In the genomic region with DNA sequence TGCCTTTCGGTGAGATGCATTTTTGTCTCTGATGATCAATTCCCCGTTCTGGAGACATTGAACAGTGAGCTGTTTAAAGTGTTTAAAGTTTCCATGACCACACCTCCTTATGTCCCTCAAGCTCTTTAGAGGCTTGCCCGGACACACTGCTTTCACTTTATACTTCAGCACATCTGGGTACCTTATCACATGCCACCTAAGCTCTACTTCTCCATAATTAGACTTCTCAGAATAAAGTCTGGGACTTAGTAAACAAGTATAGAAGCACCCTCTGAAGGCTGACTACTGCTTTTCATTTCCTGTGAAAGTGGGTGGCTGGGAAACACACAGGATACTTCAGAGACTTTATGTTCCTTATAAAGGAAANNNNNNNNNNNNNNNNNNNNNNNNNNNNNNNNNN, we compare ENCODE assay signal across 31 mouse cellular contexts. TPM values are rescaled to one million over a fixed set of nuclear protein-coding genes. Genes with fewer than 3 reads are reported as not detected.
DNase-seq lines count a peak whose midpoint lies in the region; ATAC-seq and TF ChIP-seq lines count a peak whose summit lies in the region.
"Had no signal": no experiment of that assay in that cellular context is flagged by ENCODE, and none has a peak within 500 bp of the region (broad histone marks: within the 10 kb centered on the region; RNA-seq: fewer than 3 reads in every experiment).

No protein-coding gene starts in this region.

- intact Hi-C loops in heart, postnatal 14 days (cut with DNase I): no loop called here

- H3K9me3 ChIP-seq in heart, embryonic 15.5 days (replicated peaks): no peaks in the 10 kb centered on the region
- no peaks in the 10 kb centered on the region for H3K9me3 ChIP-seq in midbrain, embryonic 14.5 days (ENCODE audit: control insufficient read depth, low read length)
- H3K9me3 ChIP-seq: embryonic facial prominence, embryonic 13.5 days; forebrain, embryonic 10.5 days; heart, embryonic 13.5 days; kidney, embryonic 15.5 days; liver, embryonic 13.5 days; megakaryocyte, embryonic 14.5 days; midbrain, embryonic 12.5 days; neural tube, embryonic 13.5 days had no signal

- H3K4me1 ChIP-seq in heart, embryonic 15.5 days (replicated peaks): peaks cover 16% of the 10 kb centered on the region
- no peaks in the 10 kb centered on the region for H3K4me1 ChIP-seq in lung, adult 2 months (ENCODE audit: control insufficient read depth, insufficient read depth, low read length)
- no peaks in the 10 kb centered on the region for H3K4me1 ChIP-seq in midbrain, embryonic 14.5 days (ENCODE audit: control insufficient read depth, insufficient read depth, low read length)
- H3K4me1 ChIP-seq: liver, embryonic 13.5 days; megakaryocyte, embryonic 14.5 days had no signal

- no peak overlapping the region for H3K9ac ChIP-seq in heart, embryonic 15.5 days
- no peak overlapping the region for H3K9ac ChIP-seq in midbrain, embryonic 14.5 days (replicated peaks; ENCODE audit: low read length)
- H3K9ac ChIP-seq: embryonic facial prominence, embryonic 13.5 days; heart, embryonic 13.5 days; hindbrain, embryonic 14.5 days; kidney, embryonic 15.5 days; liver, embryonic 13.5 days; lung, embryonic 14.5 days; midbrain, embryonic 12.5 days; neural tube, embryonic 13.5 days had no signal

- no peak for DNase-seq in heart, postnatal 14 days
- peak; percentile 38 for DNase-seq in lung, postnatal 36 days
- no peak for DNase-seq in lung, adult 2 months
- no peak for DNase-seq in testis, postnatal 10 days (ENCODE audit: low spot score)
- DNase-seq in midbrain, embryonic 14.5 days: no peak
- DNase-seq: adrenal gland, postnatal 25 days; cerebellum, adult 11-12 months; cerebellum, adult 9-11 months; kidney, adult 18-20 months; kidney, postnatal 25 days; left cerebral cortex, postnatal 4 days; liver, embryonic 13.5 days; lung, embryonic 14.5 days; lung, postnatal 4 days; thymus, postnatal 4 days had no signal

- H3K4me3 ChIP-seq in heart, embryonic 15.5 days: no peak overlapping the region
- H3K4me3 ChIP-seq in lung, adult 2 months (replicated peaks; ENCODE audit: extremely low read depth, low read depth, low read length): no peak overlapping the region
- no peak overlapping the region for H3K4me3 ChIP-seq in midbrain, embryonic 14.5 days (replicated peaks; ENCODE audit: low read depth, low read length)
- H3K4me3 ChIP-seq: embryonic facial prominence, embryonic 13.5 days; forebrain, embryonic 10.5 days; heart, embryonic 13.5 days; kidney, embryonic 15.5 days; liver, embryonic 13.5 days; megakaryocyte, embryonic 14.5 days; midbrain, embryonic 12.5 days; neural tube, embryonic 13.5 days had no signal

- peak overlapping the region; percentile 12; the same call in 1 of the 2 replicates for H3K27ac ChIP-seq in heart, embryonic 15.5 days
- H3K27ac ChIP-seq in midbrain, embryonic 14.5 days (replicated peaks; ENCODE audit: low read depth, low read length): no peak overlapping the region
- H3K27ac ChIP-seq: embryonic facial prominence, embryonic 13.5 days; forebrain, embryonic 10.5 days; heart, embryonic 13.5 days; hindbrain, embryonic 14.5 days; kidney, embryonic 15.5 days; liver, embryonic 13.5 days; midbrain, embryonic 12.5 days; neural tube, embryonic 13.5 days had no signal

- no peaks in the 10 kb centered on the region for H3K36me3 ChIP-seq in heart, embryonic 15.5 days
- H3K36me3 ChIP-seq in midbrain, embryonic 14.5 days (ENCODE audit: control insufficient read depth, insufficient read depth, low read length): no peaks in the 10 kb centered on the region
- H3K36me3 ChIP-seq: embryonic facial prominence, embryonic 13.5 days; forebrain, embryonic 10.5 days; heart, embryonic 13.5 days; kidney, embryonic 15.5 days; liver, embryonic 13.5 days; midbrain, embryonic 12.5 days; neural tube, embryonic 13.5 days had no signal

- WGBS in heart, embryonic 15.5 days: 45% methylated on average over 3 of the region's 3 CpGs
- 38% methylated on average over 3 of the region's 3 CpGs for WGBS in lung, adult 2 months
- WGBS in midbrain, embryonic 14.5 days: 89% methylated on average over 3 of the region's 3 CpGs

- TF ChIP-seq CTCF in lung, adult 2 months (IDR thresholded peaks at IDR 0.05; ENCODE audit: insufficient read depth, low read length): no peak

- no peak for ATAC-seq in heart, embryonic 15.5 days (replicated peaks; ENCODE audit: insufficient number of reproducible peaks, insufficient read depth, low FRiP score, low read depth)
- ATAC-seq in CD4-positive, CD25-positive, alpha-beta regulatory T cell, adult 4 months: peak; percentile 63
- ATAC-seq in inflammation-experienced regulatory T-cells, adult 6 months: peak; percentile 70
- ATAC-seq in midbrain, embryonic 14.5 days (ENCODE audit: low FRiP score, low TSS enrichment): no peak
- ATAC-seq: forebrain, embryonic 16.5 days had no signal

- no peak overlapping the region for H3K4me2 ChIP-seq in heart, embryonic 15.5 days
- no peak overlapping the region for H3K4me2 ChIP-seq in midbrain, embryonic 14.5 days (ENCODE audit: low read length)
- H3K4me2 ChIP-seq: embryonic facial prominence, embryonic 13.5 days; heart, embryonic 13.5 days; hindbrain, embryonic 14.5 days; kidney, embryonic 15.5 days; liver, embryonic 13.5 days; lung, embryonic 14.5 days; midbrain, embryonic 12.5 days; neural tube, embryonic 13.5 days had no signal

- H3K27me3 ChIP-seq in heart, embryonic 15.5 days: no peaks in the 10 kb centered on the region
- H3K27me3 ChIP-seq in midbrain, embryonic 14.5 days (ENCODE audit: control insufficient read depth, insufficient read depth, low read length): no peaks in the 10 kb centered on the region
- H3K27me3 ChIP-seq: embryonic facial prominence, embryonic 13.5 days; heart, embryonic 13.5 days; kidney, embryonic 15.5 days; liver, embryonic 13.5 days; midbrain, embryonic 12.5 days; neural tube, embryonic 13.5 days; Patski had no signal

- TF ChIP-seq POLR2A in lung, adult 2 months (IDR thresholded peaks at IDR 0.05; ENCODE audit: borderline replicate concordance, extremely low read depth, low read depth, low read length): no peak

RNA-seq across cellular contexts. Expression of gene Tmem252, which starts 16.8 kb away (rescaled TPM):
- 3.9 and 4.0 TPM in 2 replicates for polyA plus RNA-seq in heart, embryonic 15.5 days (2015; fragmentation: Nextera tagmentation; extraction: Ambion mirVana)
- total RNA-seq in heart, postnatal 14 days (2021): under 1 TPM; 0.27 to 0.43 TPM
- polyA plus RNA-seq in lung, adult 2 months (2012; rRNA removed): 1.0 and 2.0 TPM in 2 replicates
- not detected for polyA plus RNA-seq in CD4-positive, CD25-positive, alpha-beta regulatory T cell, adult 4 months (2017; shearing (Covaris generic))
- not detected for polyA plus RNA-seq in inflammation-experienced regulatory T-cells, adult 6 months (2017; shearing (Covaris generic))
- polyA plus RNA-seq in midbrain, embryonic 14.5 days (2014; fragmentation: Nextera tagmentation; extraction: Ambion mirVana): 1.2 and 2.0 TPM in 2 replicates
- total RNA-seq: common myeloid progenitor, adult 5-6 weeks; hematopoietic stem cell, adult 5-6 weeks; MEL had no signal

Comparison
In these comparisons a context has a peak if more than half of its experiments do, and no peak if none do; other contexts are left out.
1. ATAC-seq: peak in CD4-positive, CD25-positive, alpha-beta regulatory T cell, adult 4 months (single experiment) and inflammation-experienced regulatory T-cells, adult 6 months (single experiment); none in heart, embryonic 15.5 days (single experiment) and midbrain, embryonic 14.5 days (single experiment).